Mouse (Mus musculus) C2C12 (cell line): ENCODE measurements around the gene Fam53b. TPM values are rescaled to one million over a fixed set of nuclear protein-coding genes. Genes with fewer than 3 reads are reported as not detected.

Source experiments
- H3K27me3 ChIP-seq: one replicate; pipeline ENCODE4 v1.6.1; 2011; ENCODE audit not compliant: control insufficient read depth, insufficient read depth, insufficient read length
- H3K36me3 ChIP-seq: one replicate; pipeline ENCODE4 v1.6.1; 2011; ENCODE audit not compliant: control insufficient read depth, insufficient read depth
- H3K4me3 ChIP-seq: one replicate; pipeline ENCODE4 v1.5.1; 2011; ENCODE audit warnings: mild to moderate bottlenecking, control low read depth; ENCODE audit not compliant: poor library complexity, insufficient read depth, severe bottlenecking
- H3K79me2 ChIP-seq: one replicate; pipeline ENCODE4 v1.6.1; 2011; ENCODE audit not compliant: control insufficient read depth, insufficient read depth
- H3K79me3 ChIP-seq: one replicate; pipeline ENCODE4 v1.6.1; 2011; ENCODE audit warnings: low read depth, control low read depth
- H3ac ChIP-seq: one replicate; pipeline ENCODE3; 2011; ENCODE audit warnings: low read depth; ENCODE audit not compliant: control insufficient read depth, insufficient read length
- CEBPB ChIP-seq: IDR thresholded peaks from one replicate; pipeline ENCODE4 v1.6.1; 2011; ENCODE audit warnings: low read depth, mild to moderate bottlenecking, control low read depth, moderate library complexity
- CTCF ChIP-seq: IDR thresholded peaks from one replicate; pipeline ENCODE4 v1.5.1; 2011; ENCODE audit not compliant: control insufficient read depth, insufficient read depth, insufficient read length
- FOSL1 ChIP-seq: IDR thresholded peaks from one replicate; pipeline ENCODE4 v1.8.0; 2011; ENCODE audit warnings: mild to moderate bottlenecking, low read length; ENCODE audit not compliant: poor library complexity, insufficient read depth, severe bottlenecking
- MAX ChIP-seq: IDR thresholded peaks from one replicate; pipeline ENCODE4 v1.6.1; 2011; ENCODE audit warnings: mild to moderate bottlenecking, control low read depth
- MYOD1 ChIP-seq: IDR thresholded peaks from one replicate; pipeline ENCODE4 v1.6.1; 2011; ENCODE audit warnings: low read depth; ENCODE audit not compliant: control insufficient read depth, insufficient read length
- MYOG ChIP-seq: IDR thresholded peaks from one replicate; pipeline ENCODE4 v1.6.1; 2011; ENCODE audit not compliant: control insufficient read depth, insufficient read length; ENCODE audit errors: extremely low read depth
- USF1 ChIP-seq: IDR thresholded peaks from one replicate; pipeline ENCODE4 v1.6.1; 2011; ENCODE audit warnings: low read depth, mild to moderate bottlenecking, control low read depth, moderate library complexity
- polyA plus RNA-seq: library from polyadenylated mRNA; unstranded; fragments of >200 nt; fragmentation: generic; extraction: Trizol; gene quantifications from one replicate; pipeline ENCODE4 v1.2.1, GENCODE M21; 2012; ENCODE audit warnings: missing spikeins

Gene Fam53b
- polyA plus RNA-seq, 1 experiment, result 3.2 TPM

GRCm38 (mm10) chr7:132729093-132729831, 84.4 kb downstream of the Fam53b start:
- no peaks in the 10 kb centered on the region for H3K36me3 ChIP-seq
- no peaks in the 10 kb centered on the region for H3K79me2 ChIP-seq
- TF ChIP-seq FOSL1, result no peak
- no peak for TF ChIP-seq CEBPB
- TF ChIP-seq CTCF, result no peak
- no peak for TF ChIP-seq MYOD1
- no peak for TF ChIP-seq MAX
- TF ChIP-seq USF1, result no peak
- no peak for TF ChIP-seq MYOG
- no peaks in the 10 kb centered on the region for H3K27me3 ChIP-seq
- no peak overlapping the region for H3ac ChIP-seq
- H3K79me3 ChIP-seq, result no peaks in the 10 kb centered on the region
- no peak overlapping the region for H3K4me3 ChIP-seq

GRCm38 (mm10) chr7:132726106-132726861, 87.4 kb downstream of the Fam53b start:
- Histone ChIP-seq H3ac (no peak overlapping the region), H3K79me2 (no peaks in the 10 kb centered on the region), H3K4me3 (no peak overlapping the region), H3K36me3 (no peaks in the 10 kb centered on the region), H3K27me3 (no peaks in the 10 kb centered on the region), H3K79me3 (no peaks in the 10 kb centered on the region)
- TF ChIP-seq CTCF (no peak), MAX (no peak), FOSL1 (no peak), MYOD1 (no peak), USF1 (no peak)

- Histone ChIP-seq H3K4me3 (no peak overlapping the region), H3K36me3 (no peaks in the 10 kb centered on the region), H3K79me3 (no peaks in the 10 kb centered on the region), H3K79me2 (no peaks in the 10 kb centered on the region), H3K27me3 (no peaks in the 10 kb centered on the region), H3ac (no peak overlapping the region)
- TF ChIP-seq USF1, result no peak
- TF ChIP-seq MYOD1, result no peak
- no peak for TF ChIP-seq CTCF
- TF ChIP-seq MYOG, result no peak
- no peak for TF ChIP-seq FOSL1
- no peak for TF ChIP-seq CEBPB
- TF ChIP-seq MAX, result no peak
These were observed 89.1 kb downstream of the Fam53b start for GRCm38 (mm10) chr7:132724501-132725062.

GRCm38 (mm10) chr7:132723906-132724305, 89.8 kb downstream of the Fam53b start:
- Histone ChIP-seq H3K79me3 (no peaks in the 10 kb centered on the region), H3K27me3 (no peaks in the 10 kb centered on the region), H3K4me3 (no peak overlapping the region), H3K36me3 (no peaks in the 10 kb centered on the region), H3K79me2 (no peaks in the 10 kb centered on the region), H3ac (no peak overlapping the region)
- TF ChIP-seq MAX (peak; percentile 55), USF1 (peak; percentile 66), MYOD1 (no peak)

- H3K79me2 ChIP-seq, result no peaks in the 10 kb centered on the region
- H3K27me3 ChIP-seq, result no peaks in the 10 kb centered on the region
- no peak overlapping the region for H3K4me3 ChIP-seq
- TF ChIP-seq USF1 (no peak), FOSL1 (no peak), MYOG (no peak)
- no peaks in the 10 kb centered on the region for H3K36me3 ChIP-seq
- H3ac ChIP-seq, result no peak overlapping the region
- no peaks in the 10 kb centered on the region for H3K79me3 ChIP-seq
These were observed 91.0 kb downstream of the Fam53b start for GRCm38 (mm10) chr7:132722401-132723370.
